Mouse (Mus musculus) hindbrain, embryonic 11.5 days (tissue): ENCODE results near the gene Colgalt2. TPM values are rescaled to one million over a fixed set of nuclear protein-coding genes. Genes with fewer than 3 reads are reported as not detected.

Experiments used
- ATAC-seq: fragments of 200-750 bp; cut with Nextera tagmentation; 2 replicates; pipeline ENCODE4 v1.8.0; 2017; ENCODE audit warnings: mild to moderate bottlenecking, moderate TSS enrichment, moderate library complexity; ENCODE audit not compliant: low FRiP score
- DNase-seq: peaks from one replicate; pipeline ENCODE4 v3.0.0-alpha.2; 2015; ENCODE audit warnings: low spot score
- H3K27ac ChIP-seq: fragments of 300-500 bp; sonication (generic); 2 replicates; pipeline ENCODE4 v1.5.1; 2014; ENCODE audit warnings: mild to moderate bottlenecking, low read depth, low read length
- H3K27me3 ChIP-seq: fragments of 300-500 bp; sonication (generic); 2 replicates; pipeline ENCODE4 v1.6.1; 2014; ENCODE audit warnings: mild to moderate bottlenecking, low read length, moderate library complexity, mixed read lengths; ENCODE audit not compliant: control insufficient read depth, insufficient read depth
- H3K36me3 ChIP-seq: fragments of 300-500 bp; sonication (generic); 2 replicates; pipeline ENCODE4 v1.6.1; 2014; ENCODE audit warnings: mild to moderate bottlenecking, low read length, moderate library complexity, mixed read lengths; ENCODE audit not compliant: control insufficient read depth, insufficient read depth
- H3K4me1 ChIP-seq: fragments of 300-500 bp; sonication (generic); replicated peaks from 2 replicates; pipeline ENCODE4 v1.6.1; 2014; ENCODE audit warnings: low read length, mixed read lengths; ENCODE audit not compliant: control insufficient read depth, insufficient read depth
- H3K4me2 ChIP-seq: fragments of 300-500 bp; sonication (generic); replicated peaks from 2 replicates; pipeline ENCODE4 v1.6.1; 2014; ENCODE audit warnings: mild to moderate bottlenecking, low read depth, low read length
- H3K4me3 ChIP-seq: fragments of 300-500 bp; sonication (generic); 2 replicates; pipeline ENCODE4 v1.5.1; 2014; ENCODE audit warnings: low read depth, low read length
- H3K9ac ChIP-seq: fragments of 300-500 bp; sonication (generic); 2 replicates; pipeline ENCODE4 v1.6.1; 2014; ENCODE audit warnings: low read depth, low read length
- H3K9me3 ChIP-seq: fragments of 300-500 bp; sonication (generic); 2 replicates; pipeline ENCODE4 v1.6.1; 2016; ENCODE audit warnings: low read length; ENCODE audit not compliant: control insufficient read depth
- WGBS: fragments of 180-500 bp; shearing (Covaris S2); extraction: QIAGEN DNeasy Blood & Tissue Kit; methylation state at CpG from one replicate; pipeline ENCODE4 v1.1.7; 2014; 5-methylcytosine and 5-hydroxymethylcytosine counted together
- polyA plus RNA-seq: library from polyadenylated mRNA; unstranded; fragments of >200 nt; fragmentation: Nextera tagmentation; extraction: Ambion mirVana; gene quantifications from 2 replicates; pipeline ENCODE4 v1.2.1, GENCODE M21; 2014

Gene Colgalt2
- polyA plus RNA-seq, 1 experiment from 2014 or later = 2.7 TPM

DNA sequence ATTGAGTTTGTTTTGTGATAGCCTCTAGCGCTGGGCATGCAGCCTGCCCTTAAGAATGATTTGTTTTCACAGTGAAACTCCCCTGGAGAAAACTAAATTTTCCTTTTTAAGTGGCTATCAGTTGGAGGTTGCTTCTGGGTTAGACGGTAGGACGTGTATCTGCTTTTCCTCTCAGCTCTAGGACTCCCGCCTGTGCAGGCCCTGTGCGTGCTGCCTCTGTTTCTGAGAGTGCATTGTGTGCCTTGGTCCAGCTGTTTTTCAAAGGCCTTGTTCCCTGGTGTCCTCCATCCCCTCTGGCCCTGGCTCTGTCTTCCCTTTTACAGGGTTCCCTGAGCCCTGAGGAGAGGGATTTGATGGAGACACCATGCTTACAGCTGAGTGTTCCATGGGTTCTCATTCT lies 58.0 kb downstream of the Colgalt2 start:
- Histone ChIP-seq H3K27ac (no peak overlapping the region), H3K27me3 (no peaks in the 10 kb centered on the region), H3K9ac (no peak overlapping the region), H3K4me3 (no peak overlapping the region), H3K4me2 (no peak overlapping the region), H3K36me3 (no peaks in the 10 kb centered on the region), H3K4me1 (peaks cover 4% of the 10 kb centered on the region; the same call in 1 of the 2 replicates), H3K9me3 (no peaks in the 10 kb centered on the region)
- WGBS = 56% methylated on average over 5 of the region's 5 CpGs
- no peak for ATAC-seq
- DNase-seq = no peak

- Histone ChIP-seq H3K27me3 (no peaks in the 10 kb centered on the region), H3K4me2 (no peak overlapping the region), H3K4me3 (no peak overlapping the region), H3K27ac (no peak overlapping the region), H3K4me1 (peaks cover 4% of the 10 kb centered on the region; the same call in 1 of the 2 replicates), H3K36me3 (no peaks in the 10 kb centered on the region), H3K9ac (no peak overlapping the region), H3K9me3 (no peaks in the 10 kb centered on the region)
- 76% methylated on average over 7 of the region's 7 CpGs for WGBS
- no peak for ATAC-seq
- DNase-seq = no peak
Observed at GRCm38 (mm10) chr1:152458996-152459395, 59.4 kb downstream of the Colgalt2 start.

DNA sequence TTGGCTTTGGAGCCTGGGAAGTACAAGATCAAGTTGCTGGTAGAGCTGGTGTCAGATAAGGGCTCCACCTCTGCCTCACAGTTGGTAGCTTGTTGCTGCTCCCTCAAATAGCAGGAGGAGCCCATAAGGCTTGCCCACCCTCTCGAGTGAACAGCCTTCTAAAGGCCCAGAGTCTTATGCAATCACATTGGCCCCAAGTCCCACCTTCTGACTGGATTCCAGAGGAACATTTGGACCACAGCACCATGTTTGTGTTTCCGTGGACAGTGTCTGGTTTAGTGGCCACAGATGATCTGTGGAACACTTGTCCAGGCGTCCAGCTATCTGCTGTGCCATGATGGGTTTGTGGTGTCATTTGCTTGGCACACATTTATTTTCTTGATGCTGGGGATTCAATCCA lies 61.3 kb downstream of the Colgalt2 start:
- Histone ChIP-seq H3K36me3 (no peaks in the 10 kb centered on the region), H3K4me2 (no peak overlapping the region), H3K9ac (no peak overlapping the region), H3K4me1 (0 out of 2 replicates have a peak, but pooled peaks cover 3% of the 10 kb centered on the region), H3K9me3 (no peaks in the 10 kb centered on the region), H3K4me3 (no peak overlapping the region), H3K27ac (no peak overlapping the region), H3K27me3 (no peaks in the 10 kb centered on the region)
- 84% methylated on average over 3 of the region's 3 CpGs for WGBS
- no peak for ATAC-seq
- no peak for DNase-seq

- ATAC-seq (no peak), DNase-seq (no peak)
- 53% methylated on average over 3 of the region's 3 CpGs for WGBS
- Histone ChIP-seq H3K27me3 (no peaks in the 10 kb centered on the region), H3K9ac (no peak overlapping the region), H3K4me2 (no peak overlapping the region), H3K36me3 (no peaks in the 10 kb centered on the region), H3K9me3 (no peaks in the 10 kb centered on the region), H3K27ac (no peak overlapping the region), H3K4me3 (no peak overlapping the region), H3K4me1 (no peaks in the 10 kb centered on the region)
Observed at GRCm38 (mm10) chr1:152461814-152462213, 62.2 kb downstream of the Colgalt2 start.

GRCm38 (mm10) chr1:152462348-152462747 lies 62.7 kb downstream of the Colgalt2 start:
- H3K27ac ChIP-seq = no peak overlapping the region

DNA sequence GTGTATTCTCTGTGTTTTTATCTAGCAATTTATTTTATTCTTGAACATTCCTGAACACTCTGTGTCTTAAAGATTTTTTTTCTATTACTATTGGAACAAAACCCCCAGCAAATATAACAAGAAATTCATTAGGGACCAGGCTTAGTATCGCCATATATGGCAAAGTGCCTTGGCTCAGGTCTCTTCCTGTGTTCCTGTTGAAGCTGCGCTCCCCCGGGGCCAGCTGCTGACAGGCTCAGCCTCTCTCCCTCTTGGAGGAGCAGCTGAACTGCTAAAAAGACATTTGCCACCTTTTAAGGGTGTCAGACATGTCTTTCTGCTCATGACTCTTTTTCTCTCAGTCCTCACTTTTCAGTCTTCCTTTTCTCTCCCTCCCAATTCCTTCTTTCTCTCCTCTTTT lies 66.7 kb downstream of the Colgalt2 start:
- no peaks in the 10 kb centered on the region for H3K9me3 ChIP-seq
- no peak overlapping the region for H3K27ac ChIP-seq
- no peaks in the 10 kb centered on the region for H3K4me1 ChIP-seq
- no peak overlapping the region for H3K4me2 ChIP-seq
- H3K4me3 ChIP-seq = no peak overlapping the region
- ATAC-seq (no peak), DNase-seq (peak; percentile 13)
- H3K27me3 ChIP-seq = no peaks in the 10 kb centered on the region
- WGBS = 48% methylated on average over 3 of the region's 3 CpGs
- no peaks in the 10 kb centered on the region for H3K36me3 ChIP-seq
- no peak overlapping the region for H3K9ac ChIP-seq

More at GRCm38 (mm10) chr1:152462348-152462747, 62.7 kb downstream of the Colgalt2 start:
- no peaks in the 10 kb centered on the region for H3K36me3 ChIP-seq
- H3K4me2 ChIP-seq = no peak overlapping the region
- no peak overlapping the region for H3K9ac ChIP-seq
- H3K9me3 ChIP-seq = no peaks in the 10 kb centered on the region
- H3K4me3 ChIP-seq = no peak overlapping the region
- no peak for ATAC-seq
- 86% methylated on average over 7 of the region's 7 CpGs for WGBS
- no peak for DNase-seq
- no peaks in the 10 kb centered on the region for H3K27me3 ChIP-seq
- H3K4me1 ChIP-seq = no peaks in the 10 kb centered on the region

DNA sequence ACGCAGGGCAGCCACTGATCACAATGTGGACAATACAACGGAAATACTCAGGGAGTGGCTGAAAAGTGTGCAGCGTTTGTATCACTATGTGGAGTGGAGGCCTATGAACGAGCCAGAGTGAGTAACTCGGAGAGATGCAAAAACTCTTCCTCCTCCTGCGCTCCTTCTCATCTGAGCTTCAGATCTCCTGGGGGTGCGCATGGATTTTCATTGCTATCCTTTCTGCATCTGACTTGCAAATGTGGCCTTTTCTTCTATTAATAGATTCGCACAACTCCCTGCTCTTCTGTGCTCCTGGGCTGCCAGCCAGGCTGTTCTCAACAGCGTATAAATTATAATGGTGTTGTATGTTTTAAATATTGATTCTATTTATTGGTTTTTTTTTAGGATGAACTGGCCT lies 68.8 kb downstream of the Colgalt2 start:
- no peak for DNase-seq
- Histone ChIP-seq H3K4me2 (no peak overlapping the region), H3K27ac (no peak overlapping the region), H3K9ac (no peak overlapping the region), H3K4me3 (no peak overlapping the region), H3K36me3 (no peaks in the 10 kb centered on the region), H3K9me3 (no peaks in the 10 kb centered on the region), H3K4me1 (no peaks in the 10 kb centered on the region), H3K27me3 (no peaks in the 10 kb centered on the region)
- no peak for ATAC-seq
- WGBS = 66% methylated on average over 9 of the region's 9 CpGs

- Histone ChIP-seq H3K4me2 (no peak overlapping the region), H3K4me3 (no peak overlapping the region), H3K27me3 (no peaks in the 10 kb centered on the region), H3K4me1 (no peaks in the 10 kb centered on the region), H3K36me3 (no peaks in the 10 kb centered on the region), H3K9ac (no peak overlapping the region), H3K9me3 (no peaks in the 10 kb centered on the region), H3K27ac (no peak overlapping the region)
- WGBS = 85% methylated on average over 4 of the region's 4 CpGs
- no peak for ATAC-seq
- no peak for DNase-seq
Observed at GRCm38 (mm10) chr1:152476126-152476525, 76.5 kb downstream of the Colgalt2 start.

DNA sequence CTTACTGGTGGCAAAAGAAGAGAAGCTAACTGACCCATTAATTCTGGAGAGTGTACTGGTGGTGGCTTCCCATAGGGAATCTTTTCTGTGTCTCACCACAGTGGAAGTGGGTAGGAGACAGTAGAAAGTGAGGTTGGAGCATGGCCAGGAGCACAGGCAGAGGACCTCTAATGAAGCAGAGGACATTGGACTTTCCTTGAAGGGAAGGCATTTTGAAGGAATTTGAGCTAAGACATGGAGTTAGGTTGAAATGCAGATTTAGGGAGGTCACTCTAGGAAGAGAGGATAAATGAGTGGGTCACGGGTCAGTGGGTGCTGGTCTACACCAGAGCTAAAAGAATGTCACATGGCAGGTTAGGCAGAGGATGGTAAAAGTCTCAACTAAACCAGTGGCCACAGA lies 91.2 kb downstream of the Colgalt2 start:
- no peak overlapping the region for H3K4me3 ChIP-seq
- H3K4me1 ChIP-seq = no peaks in the 10 kb centered on the region
- H3K4me2 ChIP-seq = no peak overlapping the region
- no peak for DNase-seq
- no peaks in the 10 kb centered on the region for H3K27me3 ChIP-seq
- H3K27ac ChIP-seq = no peak overlapping the region
- H3K9me3 ChIP-seq = no peaks in the 10 kb centered on the region
- 90% methylated on average over 1 of the region's 1 CpGs for WGBS
- no peak overlapping the region for H3K9ac ChIP-seq
- ATAC-seq = no peak
- no peaks in the 10 kb centered on the region for H3K36me3 ChIP-seq
